Mouse (Mus musculus) A20 (cell line): ENCODE results near the gene Rab30.
A peak's percentile ranks its signal among the peaks of the same experiment; 100 is the strongest.

Source experiments
- DNase-seq: peaks from one replicate; pipeline ENCODE4 v3.0.0-alpha.2; 2011; ENCODE audit warnings: low read depth, low spot score

The Rab30 gene

DNA sequence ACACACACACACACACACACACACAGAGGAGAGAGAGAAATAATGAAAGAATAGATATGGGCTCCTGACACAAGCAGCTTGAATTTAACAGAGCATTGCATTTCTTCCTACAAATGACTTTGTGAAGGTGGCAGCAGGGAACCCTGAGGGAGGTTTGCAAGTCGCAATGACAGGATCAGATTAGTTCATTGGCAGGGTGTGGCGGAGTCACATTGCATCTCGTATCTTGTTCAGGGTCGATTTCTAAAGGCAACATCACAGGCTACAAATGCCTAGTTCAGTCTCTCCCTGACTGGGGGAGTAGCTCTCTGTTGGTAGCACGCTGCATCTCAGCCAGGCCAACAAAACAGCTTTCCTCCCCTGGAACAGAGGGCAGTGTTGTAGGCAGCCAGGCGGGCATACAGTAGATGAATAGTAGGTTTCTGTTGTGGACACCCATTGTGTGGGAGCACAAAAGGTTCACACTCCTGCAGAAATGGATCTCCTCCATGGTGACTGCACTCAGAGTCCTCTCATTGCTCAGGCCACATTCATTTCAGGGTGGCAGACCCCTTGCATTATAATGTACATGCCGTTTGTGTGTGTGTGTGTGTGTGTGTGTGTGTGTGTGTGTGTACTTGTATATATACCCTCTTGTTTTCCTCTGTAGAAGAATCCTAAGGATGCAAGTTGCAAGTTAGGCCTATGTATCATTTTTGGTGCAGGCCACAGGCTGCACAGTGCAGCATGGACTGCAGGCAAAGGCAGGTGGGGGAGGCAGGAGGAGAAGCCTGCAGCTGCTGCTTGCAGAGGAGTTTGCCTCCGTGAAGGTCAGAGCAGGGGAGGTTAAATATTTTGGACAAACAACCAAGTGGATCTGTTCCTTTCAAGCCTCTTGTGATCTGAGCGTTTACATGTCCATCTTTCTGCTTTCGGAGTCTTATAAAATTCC is 58.5 kb downstream of the Rab30 start:
- DNase-seq = no peak

DNA sequence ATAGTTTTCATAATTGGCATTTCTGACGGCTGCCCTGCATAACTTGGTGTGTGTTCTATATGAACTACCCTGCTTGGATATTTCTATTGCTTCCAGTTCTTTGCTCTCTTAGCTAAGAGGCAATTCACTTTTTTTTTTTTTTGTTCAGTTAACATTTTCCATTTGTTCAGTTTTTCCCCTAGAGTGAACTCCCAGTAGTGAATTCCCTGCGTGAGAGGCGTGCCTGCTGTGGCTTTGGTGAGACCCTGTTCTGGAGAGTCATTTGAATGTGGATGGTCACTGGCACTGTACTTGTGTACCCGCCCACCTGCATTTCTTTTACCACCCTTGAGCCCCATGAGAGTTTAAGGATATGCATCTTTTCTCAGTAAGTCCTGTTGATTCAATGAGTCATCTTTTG is 60.8 kb downstream of the Rab30 start:
- no peak for DNase-seq

- no peak for DNase-seq
Measured at GRCm38 (mm10) chr7:92803191-92803590, 61.8 kb downstream of the Rab30 start.

GRCm38 (mm10) chr7:92804919-92805668 is 63.7 kb downstream of the Rab30 start:
- DNase-seq = no peak

- peak; percentile 89 for DNase-seq
Measured at GRCm38 (mm10) chr7:92806512-92807188, 65.2 kb downstream of the Rab30 start.

GRCm38 (mm10) chr7:92807482-92807881 is 66.1 kb downstream of the Rab30 start:
- DNase-seq = no peak

- no peak for DNase-seq
Measured at GRCm38 (mm10) chr7:92811667-92812279, 70.4 kb downstream of the Rab30 start.

DNA sequence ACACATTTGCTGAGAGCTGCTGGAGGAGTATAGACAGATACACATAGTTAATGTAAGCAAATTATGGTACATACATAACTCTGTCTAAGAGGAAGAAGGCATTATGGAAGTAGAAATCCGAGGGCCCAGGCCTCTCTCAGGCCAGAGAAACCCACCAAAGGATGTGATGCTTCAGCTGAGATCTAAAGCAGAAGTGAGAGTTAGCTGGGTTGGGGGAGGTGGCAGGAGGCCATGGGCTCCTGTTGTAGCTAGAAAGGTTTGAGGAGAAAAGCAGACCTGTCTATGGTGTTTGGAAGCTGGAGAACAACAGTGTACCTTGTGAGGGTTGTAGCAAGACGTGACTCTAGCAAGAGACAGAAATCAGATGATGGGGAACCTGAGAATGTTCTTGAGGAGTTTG is 75.8 kb downstream of the Rab30 start:
- DNase-seq = peak; percentile 93

DNA sequence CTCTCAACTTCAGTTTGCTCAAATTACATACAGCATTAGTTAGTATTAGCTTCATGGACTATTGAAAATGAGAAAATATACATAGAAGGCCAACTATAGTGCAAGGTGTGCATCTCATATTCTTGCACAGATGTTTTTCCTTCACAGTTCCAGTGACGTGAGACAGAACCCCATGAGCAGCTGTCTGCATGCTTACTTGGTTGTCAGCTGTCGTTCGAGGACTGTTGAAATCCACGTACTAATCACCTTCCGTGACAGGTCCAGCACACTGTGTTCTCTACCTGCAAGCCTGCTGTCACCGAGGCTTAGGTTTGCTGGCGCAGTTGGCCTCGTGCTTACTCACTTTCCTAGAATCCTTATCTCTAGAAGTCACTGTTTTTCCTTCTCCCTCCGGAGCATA is 76.5 kb downstream of the Rab30 start:
- DNase-seq = peak; percentile 79

DNA sequence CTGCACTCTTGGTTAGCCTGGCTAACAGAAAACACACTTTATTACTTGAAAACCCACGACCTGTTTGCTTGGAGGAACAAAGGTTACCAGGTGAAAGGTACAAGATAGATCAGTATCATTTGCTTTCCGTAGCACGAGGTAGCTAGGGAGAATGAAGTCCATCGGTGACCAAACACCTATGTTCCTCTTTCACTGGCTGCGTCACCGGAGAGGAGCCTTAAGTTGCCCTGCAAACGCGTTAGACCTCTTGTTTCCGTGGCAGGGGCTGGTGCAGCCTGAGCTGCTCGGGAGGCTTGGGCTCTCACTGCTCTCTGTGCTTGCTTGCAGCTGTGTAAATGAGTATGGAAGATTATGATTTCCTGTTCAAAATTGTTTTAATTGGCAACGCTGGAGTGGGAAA is 78.3 kb downstream of the Rab30 start:
- DNase-seq = peak; percentile 96

DNA sequence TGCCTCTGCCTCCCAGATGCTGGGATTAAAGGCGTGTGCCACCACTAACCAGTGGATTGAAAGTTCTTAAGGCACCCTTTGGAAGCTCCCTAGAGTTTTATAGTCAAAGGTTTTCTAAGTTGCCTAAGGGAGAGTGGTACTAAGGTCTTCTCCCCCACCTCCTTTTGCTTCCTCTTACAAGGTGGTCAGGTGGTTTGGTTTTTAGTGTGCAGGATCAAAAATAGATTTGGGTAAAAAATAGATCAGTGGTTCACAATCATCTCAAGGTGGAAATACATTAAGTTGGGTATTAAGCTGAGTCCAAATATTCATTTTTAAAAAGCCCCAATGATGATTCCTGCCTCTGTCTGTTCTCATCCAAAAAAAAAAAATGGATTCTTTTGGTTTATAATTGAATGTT is 79.0 kb downstream of the Rab30 start:
- DNase-seq = peak; percentile 93

DNA sequence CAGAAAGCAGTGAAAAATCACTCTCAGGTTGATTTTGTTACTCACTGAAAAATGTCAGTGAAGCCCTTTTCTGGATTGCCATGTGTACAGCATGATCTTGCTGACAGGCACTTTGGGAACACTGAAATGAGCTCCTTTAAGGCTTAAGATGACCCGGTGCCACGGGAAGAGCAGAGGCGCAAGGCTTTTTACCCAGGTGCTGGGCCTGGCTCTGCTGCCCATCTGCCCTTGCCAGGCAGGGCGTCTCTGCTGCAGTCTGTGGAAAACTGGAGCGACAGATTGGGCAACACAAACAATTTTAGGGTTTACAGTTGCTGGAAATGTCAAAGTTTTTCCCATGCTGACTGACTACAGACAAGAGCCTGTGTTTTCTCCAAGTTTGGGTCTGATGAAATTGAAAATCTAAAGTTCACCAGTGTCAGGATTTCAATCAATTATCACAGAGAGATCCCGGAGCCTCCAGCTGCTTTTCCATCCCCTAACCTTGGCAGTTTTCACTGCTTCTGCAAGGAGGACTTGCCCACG is 79.6 kb downstream of the Rab30 start:
- DNase-seq = no peak

DNA sequence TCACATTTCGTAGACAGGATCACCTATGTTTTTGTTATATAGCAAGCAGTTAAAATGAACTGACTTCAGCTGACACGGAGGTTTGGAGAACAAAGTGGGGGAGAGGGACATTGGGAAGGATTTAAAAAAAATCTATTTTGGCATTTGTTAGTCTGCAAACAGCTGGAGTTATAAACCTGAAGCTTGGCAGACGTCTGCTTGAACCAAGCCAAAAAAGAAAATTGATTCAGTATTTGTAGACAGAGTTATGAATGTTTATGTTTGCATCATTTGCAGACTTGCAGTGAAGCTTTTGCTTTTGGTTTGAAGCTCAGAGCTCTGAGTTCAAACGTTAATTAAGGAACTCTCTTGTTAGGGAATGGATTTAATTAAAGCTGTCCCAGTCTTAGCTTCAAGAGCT is 80.5 kb downstream of the Rab30 start:
- peak; percentile 52 for DNase-seq

DNA sequence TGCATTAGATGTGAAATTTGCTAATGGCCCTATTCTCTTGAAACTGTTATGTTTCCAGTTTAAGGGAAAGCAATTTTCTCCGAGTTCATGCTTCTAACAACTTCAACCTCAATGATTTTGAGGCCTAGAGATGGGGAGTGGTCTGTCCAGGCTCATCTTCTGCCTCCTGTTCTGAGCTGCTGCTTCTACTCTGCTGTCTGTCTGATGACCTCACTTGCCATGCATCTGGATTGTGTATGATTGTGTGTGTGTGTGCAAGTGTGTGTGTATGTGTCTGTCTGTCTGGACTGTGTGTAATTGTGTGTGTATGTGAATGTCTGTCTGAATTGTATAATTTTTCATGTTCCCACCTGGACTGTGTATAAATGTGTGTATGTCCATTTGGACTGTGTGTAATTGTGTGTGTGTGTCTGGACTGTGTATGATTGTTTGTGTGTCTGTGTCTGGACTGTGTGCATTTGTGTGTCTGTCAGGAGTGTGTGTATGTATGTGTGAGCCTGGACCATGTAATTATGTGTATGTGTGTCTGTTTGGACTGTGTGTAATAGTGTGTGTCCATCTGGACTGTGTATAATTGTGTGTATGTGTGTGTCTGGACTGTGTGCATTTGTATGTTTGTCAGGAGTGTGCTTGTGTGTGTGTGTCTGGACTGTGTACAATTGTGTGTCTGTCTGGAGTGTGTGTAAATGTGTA is 81.2 kb downstream of the Rab30 start:
- DNase-seq = peak; percentile 56

GRCm38 (mm10) chr7:92826248-92826647 is 84.8 kb downstream of the Rab30 start:
- no peak for DNase-seq

DNA sequence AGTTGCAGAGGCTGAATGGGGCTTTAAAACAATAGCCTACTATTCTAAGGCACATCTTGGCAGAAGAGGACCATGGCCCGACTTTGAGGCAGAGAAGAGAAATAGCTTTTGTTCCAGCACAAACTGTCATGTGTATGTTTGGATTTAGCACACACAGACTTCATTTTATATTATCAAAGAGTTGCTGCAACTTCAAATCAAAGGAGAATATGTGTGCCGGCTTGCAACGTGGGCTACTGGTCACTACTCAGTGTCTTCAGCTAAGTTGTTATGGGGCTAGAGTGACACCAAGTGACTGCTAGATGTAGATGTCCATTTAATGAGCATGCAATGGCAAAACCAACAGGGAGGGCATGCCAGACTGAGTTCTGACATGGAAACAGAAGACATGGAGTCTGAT is 86.6 kb downstream of the Rab30 start:
- DNase-seq = peak; percentile 47

DNA sequence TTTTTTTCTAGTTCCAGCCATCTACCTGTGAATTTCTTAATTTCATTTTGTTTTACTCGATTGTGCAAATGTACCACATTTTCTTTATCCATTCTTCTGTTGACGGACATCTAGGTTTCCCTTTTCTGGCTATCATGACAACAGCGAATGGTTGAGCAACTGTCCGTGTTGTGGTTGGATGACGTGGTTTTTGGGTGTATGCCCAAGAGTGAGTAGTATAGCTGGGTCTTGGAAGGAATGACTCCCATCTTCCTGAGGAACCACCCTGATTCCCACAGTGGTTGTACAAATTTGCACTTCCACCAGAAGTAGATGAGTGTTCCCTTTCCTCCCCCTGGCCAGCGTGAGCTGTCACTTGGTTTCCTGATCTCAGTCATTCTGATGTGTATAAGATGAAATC is 91.0 kb downstream of the Rab30 start:
- no peak for DNase-seq

DNA sequence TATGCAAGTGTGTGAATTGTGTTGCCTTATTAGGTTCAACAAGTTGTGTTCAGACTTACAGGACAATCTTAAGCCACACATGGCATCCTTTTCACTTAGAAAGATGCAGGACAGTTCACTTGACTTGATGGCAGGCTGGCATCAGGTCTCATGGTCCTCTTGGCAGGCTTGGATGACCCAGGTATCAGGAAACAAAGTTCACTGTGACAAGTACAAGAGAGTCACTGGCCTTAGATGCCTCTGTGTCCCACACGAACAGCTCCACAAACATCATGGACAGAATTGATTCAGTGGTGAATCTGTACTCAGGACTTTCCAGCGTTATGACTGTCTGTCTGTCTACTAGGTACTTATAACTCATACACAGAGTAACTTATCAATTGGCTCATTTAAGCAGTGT is 93.0 kb downstream of the Rab30 start:
- DNase-seq = no peak

DNA sequence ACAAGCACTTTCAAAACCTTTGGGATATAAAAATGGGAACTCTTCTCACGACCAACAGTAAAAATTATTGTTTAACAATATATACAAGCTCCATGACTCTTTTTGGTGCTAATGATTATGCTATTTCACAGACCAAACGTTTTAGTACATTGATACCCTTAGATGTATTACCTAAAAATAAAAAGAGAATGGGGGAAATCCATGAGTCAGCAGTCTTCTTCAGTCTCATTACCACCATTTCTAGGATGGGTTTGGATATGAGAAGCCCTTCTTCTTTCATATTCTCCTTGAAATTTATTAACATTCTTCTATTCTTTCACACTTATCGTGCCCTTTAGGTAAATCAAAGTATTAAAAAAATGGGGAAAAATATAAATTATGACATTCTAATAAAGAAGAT is 95.0 kb downstream of the Rab30 start:
- DNase-seq = no peak

DNA sequence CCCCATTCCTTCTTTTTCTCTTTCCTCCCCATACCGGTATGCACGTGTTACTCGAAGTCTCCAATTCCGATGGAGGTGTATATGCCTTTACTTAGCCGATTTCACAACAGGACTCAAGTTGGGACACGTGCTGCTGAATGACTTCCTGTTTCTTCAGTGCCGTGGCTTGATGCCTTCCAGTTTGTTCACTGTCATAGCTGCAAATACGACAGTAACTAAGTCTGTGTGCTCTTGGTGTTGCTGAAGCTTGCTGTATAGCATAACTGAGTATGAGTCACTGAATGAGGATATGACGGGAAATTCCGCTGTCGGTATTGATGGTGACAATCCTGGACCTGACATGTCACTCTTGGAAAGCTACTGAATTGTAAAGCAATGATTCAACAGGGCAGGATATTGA is 95.8 kb downstream of the Rab30 start:
- no peak for DNase-seq

DNA sequence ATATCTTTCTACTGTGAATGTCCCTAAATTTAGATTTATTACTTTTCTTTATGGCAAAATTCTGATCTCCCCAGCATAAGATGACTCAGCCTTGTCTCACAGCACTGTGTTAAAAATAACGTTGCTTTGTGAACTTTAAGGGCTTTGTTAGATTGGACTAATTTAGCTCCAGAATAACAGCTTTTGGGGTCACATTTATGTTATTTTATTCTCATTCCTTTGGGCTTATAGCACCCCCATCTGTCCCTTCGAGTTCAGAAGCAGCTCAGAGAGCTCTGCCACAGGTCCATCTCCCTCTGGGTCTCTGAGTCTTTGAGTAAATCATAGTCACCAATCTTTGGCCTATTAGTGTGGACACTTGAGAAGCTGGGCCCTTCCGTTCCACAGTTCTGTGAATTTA is 96.5 kb downstream of the Rab30 start:
- DNase-seq = peak; percentile 46
